Mouse (Mus musculus): Measurements from ENCODE around the gene Mgst1. TPM values are rescaled to one million over a fixed set of nuclear protein-coding genes. Genes with fewer than 3 reads are reported as not detected.

Gene Mgst1
- total RNA-seq, 1 experiment from 2014 or later, result 228 TPM

Other genes starting within 250 kb of the Mgst1 start
- not detected in 3 replicates for gene Slc15a5, start 60.4 kb upstream of the Mgst1 start, total RNA-seq (2017)